Mouse (Mus musculus) neural tube, embryonic 12.5 days (tissue): ENCODE results near the gene Cacnb3. TPM values are rescaled to one million over a fixed set of nuclear protein-coding genes. Genes with fewer than 3 reads are reported as not detected.

Source experiments
- ATAC-seq: fragments of 200-750 bp; cut with Nextera tagmentation; 2 replicates; pipeline ENCODE4 v1.8.0; 2017; ENCODE audit warnings: low read depth, mild to moderate bottlenecking, moderate TSS enrichment, moderate library complexity; ENCODE audit not compliant: low FRiP score
- H3K27ac ChIP-seq: fragments of 300-500 bp; sonication (generic); 2 replicates; pipeline ENCODE4 v1.5.1; 2016
- H3K27me3 ChIP-seq: fragments of 300-500 bp; sonication (generic); replicated peaks from 2 replicates; pipeline ENCODE4 v1.6.1; 2016; ENCODE audit warnings: mild to moderate bottlenecking
- H3K36me3 ChIP-seq: fragments of 300-500 bp; sonication (generic); 2 replicates; pipeline ENCODE4 v1.6.1; 2016; ENCODE audit warnings: mild to moderate bottlenecking
- H3K4me1 ChIP-seq: fragments of 300-500 bp; sonication (generic); 2 replicates; pipeline ENCODE4 v1.6.1; 2016
- H3K4me2 ChIP-seq: fragments of 300-500 bp; sonication (generic); replicated peaks from 2 replicates; pipeline ENCODE4 v1.6.1; 2016; ENCODE audit warnings: mild to moderate bottlenecking
- H3K4me3 ChIP-seq: fragments of 300-500 bp; sonication (generic); 2 replicates; pipeline ENCODE4 v1.5.1; 2016
- H3K9ac ChIP-seq: fragments of 300-500 bp; sonication (generic); 2 replicates; pipeline ENCODE4 v1.6.1; 2016; ENCODE audit warnings: mild to moderate bottlenecking
- H3K9me3 ChIP-seq: fragments of 300-500 bp; sonication (generic); 2 replicates; pipeline ENCODE4 v1.6.1; 2016; ENCODE audit warnings: mild to moderate bottlenecking
- WGBS: fragments of 180-500 bp; shearing (Covaris S2); methylation state at CpG from one replicate; pipeline ENCODE4 v1.1.7; 2016; 5-methylcytosine and 5-hydroxymethylcytosine counted together
- polyA plus RNA-seq: library from polyadenylated mRNA; unstranded; fragments of >200 nt; fragmentation: Nextera tagmentation; extraction: Ambion mirVana; gene quantifications from 2 replicates; pipeline ENCODE4 v1.2.1, GENCODE M21; 2016

Cacnb3 gene
- polyA plus RNA-seq, 1 experiment from 2014 or later = 127 TPM

DNA sequence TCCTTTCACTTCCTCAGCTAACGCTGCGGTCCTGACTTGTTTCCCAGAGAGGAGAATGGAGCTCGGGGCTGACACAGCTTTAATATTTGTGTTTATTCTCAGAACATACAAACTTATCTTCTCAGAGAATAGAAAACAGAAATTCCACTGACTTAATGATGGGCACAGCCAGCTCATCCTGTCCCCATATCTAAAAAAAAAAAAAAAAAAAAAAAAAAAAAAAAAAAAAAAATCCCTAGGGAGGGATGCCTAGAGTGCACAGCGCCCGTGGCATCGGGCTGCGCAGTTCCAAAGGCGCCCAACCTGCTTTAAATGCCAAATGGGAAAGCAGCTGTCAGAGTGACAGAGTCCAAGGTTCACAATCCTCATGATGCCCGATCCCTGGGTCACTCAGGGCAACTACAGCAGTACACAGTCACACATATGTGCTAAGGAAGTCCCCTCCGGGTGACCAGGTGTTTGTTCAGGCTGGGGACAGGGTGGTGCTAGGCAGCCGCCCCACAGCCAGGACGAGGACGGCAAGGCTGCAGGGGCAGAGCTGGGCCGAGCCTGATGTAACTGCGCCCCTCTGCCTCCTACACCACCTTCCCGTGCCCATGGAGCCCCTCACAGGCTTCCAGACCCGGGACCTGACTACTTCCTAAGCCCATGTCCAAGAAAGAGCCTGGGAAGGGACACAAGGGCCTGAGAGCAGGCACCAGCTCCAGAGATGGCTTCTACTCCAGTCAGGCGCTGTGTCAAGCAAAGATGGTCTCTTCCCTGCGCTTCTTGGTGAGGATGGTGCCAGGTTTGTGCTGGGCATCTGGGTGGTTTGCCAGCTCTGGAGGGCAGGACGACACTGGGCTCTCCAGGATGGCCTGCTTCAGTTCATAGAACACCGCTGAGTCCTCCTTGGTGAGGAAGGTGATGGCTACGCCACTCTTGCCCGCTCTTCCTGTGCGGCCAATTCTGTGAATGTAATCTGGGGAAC lies 14.7 kb downstream of the Cacnb3 start:
- Histone ChIP-seq H3K27ac (no peak overlapping the region), H3K36me3 (peaks cover 99% of the 10 kb centered on the region), H3K9me3 (no peaks in the 10 kb centered on the region), H3K27me3 (no peaks in the 10 kb centered on the region), H3K4me2 (no peak overlapping the region), H3K9ac (no peak overlapping the region), H3K4me1 (no peaks in the 10 kb centered on the region), H3K4me3 (no peak overlapping the region)
- no peak for ATAC-seq
- WGBS = 94% methylated on average over 24 of the region's 24 CpGs

GRCm38 (mm10) chr15:98646737-98647136 lies 16.1 kb downstream of the Cacnb3 start:
- no peak overlapping the region for H3K4me2 ChIP-seq
- no peaks in the 10 kb centered on the region for H3K9me3 ChIP-seq
- WGBS = 89% methylated on average over 8 of the region's 8 CpGs
- H3K27me3 ChIP-seq = no peaks in the 10 kb centered on the region
- no peak overlapping the region for H3K4me3 ChIP-seq
- no peak overlapping the region for H3K27ac ChIP-seq
- 0 out of 2 replicates have a peak overlapping the region, but pooled peaks have one; percentile 21 for H3K9ac ChIP-seq
- ATAC-seq = no peak
- H3K36me3 ChIP-seq = peaks cover 99% of the 10 kb centered on the region
- no peaks in the 10 kb centered on the region for H3K4me1 ChIP-seq

DNA sequence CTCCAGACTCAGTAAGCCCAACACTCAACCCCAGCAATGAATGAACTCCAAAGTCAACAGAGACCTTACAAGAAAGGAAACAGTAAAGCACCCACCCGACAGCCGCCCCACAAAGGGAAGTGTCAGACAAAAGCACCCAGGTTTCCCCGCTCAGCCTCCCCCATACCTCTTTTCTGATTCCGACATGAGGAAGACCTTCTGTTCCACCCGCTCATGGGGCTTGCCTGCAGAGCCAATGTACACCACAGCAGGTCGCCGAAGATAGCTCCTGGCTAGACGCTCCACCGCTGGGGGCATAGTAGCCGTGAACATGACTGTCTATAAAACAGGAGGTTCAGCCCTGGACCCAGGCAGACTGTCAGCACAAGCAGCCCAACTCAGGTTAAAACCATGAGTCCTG lies 16.7 kb downstream of the Cacnb3 start:
- no peak overlapping the region for H3K9ac ChIP-seq
- H3K4me1 ChIP-seq = no peaks in the 10 kb centered on the region
- no peak overlapping the region for H3K27ac ChIP-seq
- no peak overlapping the region for H3K4me3 ChIP-seq
- no peak overlapping the region for H3K4me2 ChIP-seq
- H3K36me3 ChIP-seq = peaks cover 99% of the 10 kb centered on the region
- ATAC-seq = no peak
- H3K9me3 ChIP-seq = no peaks in the 10 kb centered on the region
- WGBS = 90% methylated on average over 10 of the region's 10 CpGs
- H3K27me3 ChIP-seq = no peaks in the 10 kb centered on the region

DNA sequence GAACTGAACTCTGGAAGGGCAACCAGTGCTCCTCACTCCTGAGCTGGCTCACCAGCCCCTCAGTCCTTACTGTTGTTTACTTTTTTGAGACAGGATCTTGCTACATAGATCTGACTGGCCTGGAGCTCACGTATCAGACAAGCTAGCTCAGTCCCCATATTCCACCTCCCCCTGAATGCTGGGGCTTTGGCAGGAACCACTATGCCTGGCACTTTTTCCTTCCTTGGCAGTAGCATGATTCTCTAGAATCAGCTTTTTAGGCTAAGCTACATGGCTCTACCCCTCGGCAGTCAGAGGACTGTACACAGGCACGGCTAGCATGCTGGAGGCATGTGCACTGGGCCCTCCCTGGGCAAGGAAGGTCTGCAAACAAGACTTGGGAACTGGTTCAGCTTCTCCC lies 17.4 kb downstream of the Cacnb3 start:
- Histone ChIP-seq H3K9me3 (no peaks in the 10 kb centered on the region), H3K36me3 (peaks cover 99% of the 10 kb centered on the region)
- 97% methylated on average over 3 of the region's 3 CpGs for WGBS

DNA sequence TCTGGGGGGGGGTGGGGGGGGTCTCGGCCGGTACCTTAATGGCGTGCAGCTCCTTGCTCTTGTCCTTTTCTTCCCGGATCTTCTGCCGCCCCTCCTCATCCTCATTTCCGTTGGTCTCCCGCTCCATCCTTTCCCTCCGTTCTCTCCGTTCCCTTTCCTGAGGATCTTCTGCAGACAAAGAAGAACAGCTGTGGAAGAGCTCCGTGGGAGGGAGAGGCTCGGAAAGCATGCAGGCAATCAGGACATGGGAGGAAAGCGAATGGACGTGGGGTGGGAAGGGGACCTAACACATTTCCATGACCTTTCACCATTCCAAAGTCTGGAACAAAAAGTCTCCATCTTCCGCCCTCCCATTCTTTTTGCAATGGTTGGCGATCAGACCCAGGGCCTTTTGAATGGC lies 20.8 kb downstream of the Cacnb3 start:
- 91% methylated on average over 15 of the region's 15 CpGs for WGBS
- H3K27ac ChIP-seq = no peak overlapping the region
- H3K4me3 ChIP-seq = no peak overlapping the region
- no peaks in the 10 kb centered on the region for H3K4me1 ChIP-seq
- peaks cover 95% of the 10 kb centered on the region for H3K36me3 ChIP-seq
- no peak for ATAC-seq
- no peaks in the 10 kb centered on the region for H3K9me3 ChIP-seq
- no peaks in the 10 kb centered on the region for H3K27me3 ChIP-seq
- no peak overlapping the region for H3K4me2 ChIP-seq
- H3K9ac ChIP-seq = no peak overlapping the region

More for the DNA sequence above, 17.4 kb downstream of the Cacnb3 start:
- H3K4me2 ChIP-seq = no peak overlapping the region
- ATAC-seq = no peak
- H3K27ac ChIP-seq = no peak overlapping the region
- no peaks in the 10 kb centered on the region for H3K27me3 ChIP-seq
- H3K4me1 ChIP-seq = no peaks in the 10 kb centered on the region
- no peak overlapping the region for H3K4me3 ChIP-seq
- H3K9ac ChIP-seq = no peak overlapping the region

DNA sequence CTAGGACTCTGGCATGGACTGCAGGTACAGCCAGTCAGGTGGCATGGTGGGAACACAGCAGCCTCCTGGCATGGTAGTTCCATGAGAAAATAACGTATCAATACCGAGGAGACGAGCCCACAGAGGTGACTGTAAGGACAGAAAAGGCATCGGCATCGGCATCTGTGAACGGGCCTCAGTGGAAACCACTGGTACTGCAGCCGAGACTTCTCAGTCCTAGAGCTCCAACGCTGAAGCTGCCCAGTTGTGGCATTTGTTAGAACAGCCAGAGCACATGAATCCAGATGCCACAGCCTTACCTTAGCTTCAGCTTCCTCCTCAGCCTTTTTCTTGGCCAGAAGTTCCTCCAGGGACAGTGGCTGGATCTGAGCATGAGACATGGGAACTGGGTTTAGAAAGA lies 21.5 kb downstream of the Cacnb3 start:
- H3K4me2 ChIP-seq = no peak overlapping the region
- H3K27ac ChIP-seq = no peak overlapping the region
- H3K4me3 ChIP-seq = no peak overlapping the region
- no peaks in the 10 kb centered on the region for H3K27me3 ChIP-seq
- ATAC-seq = no peak
- H3K9me3 ChIP-seq = no peaks in the 10 kb centered on the region
- no peak overlapping the region for H3K9ac ChIP-seq
- peaks cover 95% of the 10 kb centered on the region for H3K36me3 ChIP-seq
- no peaks in the 10 kb centered on the region for H3K4me1 ChIP-seq
- 95% methylated on average over 8 of the region's 8 CpGs for WGBS

GRCm38 (mm10) chr15:98656982-98657751 lies 26.5 kb downstream of the Cacnb3 start:
- Histone ChIP-seq H3K36me3 (peaks cover 69% of the 10 kb centered on the region), H3K9me3 (no peaks in the 10 kb centered on the region), H3K27ac (no peak overlapping the region), H3K4me2 (no peak overlapping the region), H3K9ac (no peak overlapping the region), H3K4me1 (no peaks in the 10 kb centered on the region), H3K4me3 (no peak overlapping the region), H3K27me3 (no peaks in the 10 kb centered on the region)
- ATAC-seq = no peak
- WGBS = 85% methylated on average over 15 of the region's 15 CpGs

DNA sequence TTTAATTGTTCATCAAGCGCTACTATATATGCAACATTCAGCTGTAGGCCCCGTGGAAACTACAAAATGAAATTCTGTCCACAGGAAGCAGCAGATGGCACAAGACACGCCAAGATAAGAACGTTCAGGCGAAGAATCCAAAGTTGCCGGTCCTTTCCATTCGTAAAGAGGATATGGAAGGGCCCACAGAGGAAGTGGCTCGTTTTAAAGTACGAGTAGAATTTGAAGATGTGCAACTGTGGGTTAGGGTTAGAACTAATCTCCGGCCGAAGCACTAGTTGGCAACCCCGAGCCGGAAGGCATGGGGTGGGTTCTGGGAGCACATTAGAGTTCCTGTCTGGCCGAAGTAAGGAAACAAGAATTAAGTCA lies 31.5 kb downstream of the Cacnb3 start:
- 2% methylated on average over 14 of the region's 14 CpGs for WGBS

GRCm38 (mm10) chr15:98662567-98663545 lies 32.2 kb downstream of the Cacnb3 start, which contains the start of gene Ddx23:
Ddx23 (minus strand) TSS chr15:98662894.
- peak within 1 kb of the TSS; percentile 67 for H3K4me2 ChIP-seq
- H3K27ac ChIP-seq = peak within 1 kb of the TSS; percentile 39; the same call in 1 of the 2 replicates
- H3K27me3 ChIP-seq = no peaks in the 10 kb centered on the region
- H3K4me3 ChIP-seq = peak within 1 kb of the TSS; percentile 65
- no peaks in the 10 kb centered on the region for H3K9me3 ChIP-seq
- H3K9ac ChIP-seq = peak within 1 kb of the TSS; percentile 73
- 5% methylated on average over 48 of the region's 48 CpGs for WGBS
- H3K4me1 ChIP-seq = no peaks in the 10 kb centered on the region
- H3K36me3 ChIP-seq = peaks cover 17% of the 10 kb centered on the region
- ATAC-seq = peak; percentile 95

More for the DNA sequence above, 31.5 kb downstream of the Cacnb3 start:
- H3K9me3 ChIP-seq = no peaks in the 10 kb centered on the region
- peak overlapping the region; percentile 67 for H3K4me2 ChIP-seq
- no peak for ATAC-seq
- peak overlapping the region; percentile 65 for H3K4me3 ChIP-seq
- no peaks in the 10 kb centered on the region for H3K4me1 ChIP-seq
- no peaks in the 10 kb centered on the region for H3K27me3 ChIP-seq
- peak overlapping the region; percentile 73 for H3K9ac ChIP-seq
- H3K36me3 ChIP-seq = peaks cover 24% of the 10 kb centered on the region
- peak overlapping the region; percentile 39; the same call in 1 of the 2 replicates for H3K27ac ChIP-seq

DNA sequence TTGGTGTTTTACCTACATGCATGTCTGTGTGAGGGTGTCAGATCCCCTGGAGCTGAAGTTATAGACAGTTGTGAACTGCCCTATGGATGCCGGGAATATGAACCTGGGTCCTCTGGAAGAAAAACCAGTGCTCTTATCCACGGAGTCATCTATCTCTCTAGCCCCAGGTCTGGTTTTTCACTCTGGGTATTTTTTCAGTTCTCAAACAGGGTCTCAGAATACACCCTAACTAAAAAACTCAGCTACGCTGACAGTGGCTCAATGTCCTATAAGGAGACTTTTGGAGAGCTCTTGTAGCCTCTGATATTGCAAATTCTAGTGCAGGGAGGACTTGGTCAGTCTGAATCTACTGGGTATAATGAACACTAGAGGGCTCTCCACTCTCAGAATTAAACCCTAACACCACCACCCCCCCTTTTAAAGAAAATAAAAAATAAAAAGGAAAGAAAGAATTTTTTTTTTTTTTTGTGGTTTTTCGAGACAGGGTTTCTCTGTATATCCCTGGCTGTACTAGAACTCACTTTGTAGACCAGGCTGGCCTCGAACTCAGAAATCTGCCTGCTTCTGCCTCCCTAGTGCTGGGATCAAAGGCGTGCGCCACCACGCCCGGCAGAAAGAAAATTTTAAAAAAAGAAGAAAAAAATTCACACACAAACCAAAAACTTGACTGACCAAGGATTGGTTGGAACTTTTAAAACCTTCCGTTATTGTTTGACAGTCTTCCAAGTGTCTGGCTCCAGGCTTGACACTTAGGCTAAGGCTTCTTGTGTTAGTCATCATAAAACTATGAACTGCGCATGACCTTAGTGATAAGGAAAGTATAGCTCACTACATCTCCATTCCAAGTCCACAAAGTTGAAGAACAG lies 33.6 kb downstream of the Cacnb3 start:
- Histone ChIP-seq H3K4me2 (no peak overlapping the region), H3K27ac (no peak overlapping the region), H3K27me3 (no peaks in the 10 kb centered on the region), H3K4me3 (no peak overlapping the region), H3K9me3 (no peaks in the 10 kb centered on the region), H3K9ac (no peak overlapping the region), H3K4me1 (no peaks in the 10 kb centered on the region), H3K36me3 (peaks cover 7% of the 10 kb centered on the region; the same call in 1 of the 2 replicates)
- ATAC-seq = no peak
- 83% methylated on average over 11 of the region's 11 CpGs for WGBS

- WGBS = 83% methylated on average over 4 of the region's 4 CpGs
- no peak overlapping the region for H3K4me2 ChIP-seq
- no peaks in the 10 kb centered on the region for H3K9me3 ChIP-seq
- no peak overlapping the region for H3K9ac ChIP-seq
- H3K27me3 ChIP-seq = 0 out of 2 replicates have a peak, but pooled peaks cover 6% of the 10 kb centered on the region
- H3K36me3 ChIP-seq = peaks cover 16% of the 10 kb centered on the region; the same call in 1 of the 2 replicates
- no peak overlapping the region for H3K4me3 ChIP-seq
- H3K4me1 ChIP-seq = peaks cover 37% of the 10 kb centered on the region
- no peak overlapping the region for H3K27ac ChIP-seq
- no peak for ATAC-seq
These were observed 42.0 kb downstream of the Cacnb3 start for GRCm38 (mm10) chr15:98672592-98672991.
